Mouse (Mus musculus): ENCODE results near the gene Nt5dc2.

GRCm38 (mm10) chr14:31165991-31166630 lies 35.3 kb downstream of the Nt5dc2 start:
- TF ChIP-seq CTCF (IDR thresholded peaks at IDR 0.05; ENCODE audit: low read depth, low read length) (no peak), POLR2A (IDR thresholded peaks at IDR 0.05; ENCODE audit: insufficient read depth, low read length) (no peak)
